Mouse (Mus musculus) forebrain, embryonic 16.5 days (tissue): ENCODE data around the gene Nfam1. TPM values are rescaled to one million over a fixed set of nuclear protein-coding genes. Genes with fewer than 3 reads are reported as not detected.

ENCODE experiments used
- ATAC-seq: fragments of 200-750 bp; cut with Nextera tagmentation; 2 replicates; pipeline ENCODE4 v1.8.0; 2017; ENCODE audit warnings: mild to moderate bottlenecking, moderate library complexity
- H3K27ac ChIP-seq: fragments of 300-500 bp; sonication (generic); 2 replicates; pipeline ENCODE4 v1.5.1; 2014; ENCODE audit warnings: low read length, control low read depth
- H3K27me3 ChIP-seq: fragments of 300-500 bp; sonication (generic); replicated peaks from 2 replicates; pipeline ENCODE4 v1.6.1; 2014; ENCODE audit warnings: low read length; ENCODE audit not compliant: control insufficient read depth, insufficient read depth
- H3K36me3 ChIP-seq: fragments of 300-500 bp; sonication (generic); 2 replicates; pipeline ENCODE4 v1.6.1; 2014; ENCODE audit not compliant: control insufficient read depth, insufficient read depth
- H3K4me1 ChIP-seq: fragments of 300-500 bp; sonication (generic); replicated peaks from 2 replicates; pipeline ENCODE4 v1.6.1; 2014; ENCODE audit warnings: low read length; ENCODE audit not compliant: control insufficient read depth, insufficient read depth
- H3K4me2 ChIP-seq: fragments of 300-500 bp; sonication (generic); 2 replicates; pipeline ENCODE4 v1.6.1; 2014; ENCODE audit warnings: mild to moderate bottlenecking, low read length, control low read depth
- H3K4me3 ChIP-seq: fragments of 300-500 bp; sonication (generic); replicated peaks from 2 replicates; pipeline ENCODE4 v1.5.1; 2014; ENCODE audit warnings: mild to moderate bottlenecking, low read length, control low read depth
- H3K9ac ChIP-seq: fragments of 300-500 bp; sonication (generic); replicated peaks from 2 replicates; pipeline ENCODE4 v1.6.1; 2014; ENCODE audit warnings: low read depth, low read length, control low read depth
- H3K9me3 ChIP-seq: fragments of 300-500 bp; sonication (generic); 2 replicates; pipeline ENCODE4 v1.6.1; 2016; ENCODE audit warnings: low read length; ENCODE audit not compliant: control insufficient read depth
- WGBS: fragments of 180-500 bp; shearing (Covaris S2); extraction: QIAGEN DNeasy Blood & Tissue Kit; methylation state at CpG from one replicate; pipeline ENCODE4 v1.1.7; 2014; 5-methylcytosine and 5-hydroxymethylcytosine counted together
- polyA plus RNA-seq: library from polyadenylated mRNA; unstranded; fragments of >200 nt; fragmentation: Nextera tagmentation; extraction: Ambion mirVana; gene quantifications from 2 replicates; pipeline ENCODE4 v1.2.1, GENCODE M21; 2015

Nfam1 gene
- polyA plus RNA-seq, 1 experiment from 2014 or later, result 1.5 TPM

DNA sequence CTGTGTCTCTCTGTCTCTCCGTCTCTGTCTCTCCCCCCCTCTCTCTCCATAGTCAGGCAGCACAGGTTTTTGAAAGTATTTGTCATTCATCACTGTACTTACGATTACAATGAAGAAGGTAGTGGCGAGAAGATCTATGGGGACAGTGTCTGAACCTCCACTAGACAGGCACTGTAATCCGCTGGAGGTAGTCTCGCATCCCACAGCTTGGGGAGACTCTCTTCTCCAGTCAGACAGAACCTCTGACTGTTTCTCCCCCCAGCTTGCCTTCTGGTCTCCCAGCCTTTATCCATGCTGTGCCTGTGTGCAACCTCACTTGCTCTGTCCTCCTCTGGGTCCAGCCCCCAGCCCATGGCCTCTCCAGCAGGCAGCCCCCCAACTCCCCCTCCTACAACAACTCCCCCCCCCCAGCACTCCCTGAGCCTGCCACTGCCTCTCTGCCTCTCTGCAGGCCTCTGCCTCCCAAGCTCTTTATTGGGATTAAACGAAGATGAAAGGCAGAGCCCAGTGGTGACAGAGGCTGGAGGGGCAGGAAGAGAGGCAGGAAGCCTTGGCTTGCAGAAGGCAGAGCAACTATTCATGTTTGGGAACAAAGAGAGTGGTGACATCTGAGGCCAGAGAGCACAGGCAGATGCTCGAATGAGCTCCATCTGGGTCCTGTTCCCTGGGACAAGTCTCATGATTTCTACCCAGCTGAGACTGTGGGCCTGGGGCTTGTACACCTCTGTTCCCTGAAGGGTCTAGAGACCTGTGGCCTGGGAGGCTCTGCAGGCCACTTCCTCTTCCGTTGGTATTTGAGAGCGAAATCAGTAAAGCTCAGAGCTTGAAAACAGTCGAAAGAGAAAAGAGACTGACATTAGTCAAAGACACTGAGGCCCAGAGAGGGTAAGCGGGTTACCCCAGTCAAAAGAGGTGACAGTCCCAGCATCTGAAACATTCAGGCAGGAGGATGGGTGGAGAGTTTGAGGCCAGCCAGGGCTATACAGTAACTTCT, 3.1 kb downstream of the Nfam1 start:
- Histone ChIP-seq H3K4me1 (peaks cover 41% of the 10 kb centered on the region), H3K27ac (no peak overlapping the region), H3K4me3 (no peak overlapping the region), H3K27me3 (0 out of 2 replicates have a peak, but pooled peaks cover 4% of the 10 kb centered on the region), H3K9me3 (no peaks in the 10 kb centered on the region), H3K9ac (no peak overlapping the region), H3K36me3 (no peaks in the 10 kb centered on the region), H3K4me2 (no peak overlapping the region)
- 36% methylated on average over 11 of the region's 11 CpGs for WGBS
- ATAC-seq, result no peak

DNA sequence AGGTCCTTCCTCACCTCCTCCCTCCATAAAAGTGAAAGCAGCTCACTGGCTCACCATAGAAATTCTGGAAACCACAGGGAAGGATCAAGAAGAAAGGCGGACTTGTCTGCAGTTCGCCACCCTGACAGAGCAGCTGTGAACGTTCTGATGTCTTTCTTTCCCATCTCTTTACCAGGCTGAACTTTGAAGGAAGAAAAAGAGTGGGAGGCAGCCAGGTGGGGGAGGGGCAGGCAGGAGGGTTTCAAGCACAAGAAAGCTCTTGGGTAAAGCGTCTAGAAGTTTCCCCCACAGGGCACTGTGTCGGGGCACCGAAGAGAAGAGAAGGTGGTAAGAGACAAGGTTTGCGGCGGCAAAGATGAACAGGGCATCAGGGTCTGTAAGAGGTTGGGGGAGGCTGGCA, 7.0 kb downstream of the Nfam1 start:
- Histone ChIP-seq H3K4me2 (no peak overlapping the region), H3K9ac (no peak overlapping the region), H3K36me3 (no peaks in the 10 kb centered on the region), H3K27ac (no peak overlapping the region), H3K4me3 (no peak overlapping the region), H3K9me3 (no peaks in the 10 kb centered on the region), H3K4me1 (peaks cover 23% of the 10 kb centered on the region), H3K27me3 (0 out of 2 replicates have a peak, but pooled peaks cover 4% of the 10 kb centered on the region)
- no peak for ATAC-seq
- WGBS, result 48% methylated on average over 8 of the region's 8 CpGs

DNA sequence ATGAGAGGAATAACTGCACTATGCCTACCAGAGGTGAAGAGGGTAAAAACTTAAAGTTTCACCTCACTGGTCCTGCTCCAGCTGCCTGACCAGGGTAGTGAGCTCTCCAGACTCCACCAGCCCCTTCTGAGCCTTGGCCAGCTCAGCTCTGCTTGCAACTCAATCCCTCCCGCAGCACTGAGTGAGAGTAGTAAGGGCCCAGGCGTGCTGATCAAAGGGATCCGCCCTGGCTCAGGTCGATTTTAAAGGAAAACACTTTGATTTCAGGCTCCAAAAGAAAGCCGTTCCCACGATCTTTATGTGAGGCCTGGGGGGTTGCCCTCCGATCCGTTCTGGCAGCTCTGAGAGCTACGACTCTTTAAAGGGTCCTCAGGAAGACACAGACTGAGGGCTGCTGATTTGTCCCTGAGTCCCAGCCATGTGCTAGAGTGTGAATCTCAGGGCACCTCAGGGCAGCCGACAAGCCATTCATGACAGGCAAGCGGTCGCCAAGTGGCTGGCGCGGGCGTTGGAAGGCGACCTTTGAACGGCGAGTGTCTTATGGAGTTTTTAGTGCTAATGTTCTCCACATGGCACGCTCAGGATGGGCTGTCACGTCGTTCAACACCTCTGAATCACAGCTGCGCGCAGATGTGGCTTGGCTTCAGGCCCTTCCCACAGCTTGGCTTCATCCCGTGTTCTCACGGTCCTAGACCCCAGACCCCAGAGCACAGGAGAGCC, 7.9 kb downstream of the Nfam1 start:
- Histone ChIP-seq H3K9me3 (no peaks in the 10 kb centered on the region), H3K4me1 (peaks cover 21% of the 10 kb centered on the region), H3K36me3 (no peaks in the 10 kb centered on the region), H3K4me3 (no peak overlapping the region), H3K27ac (no peak overlapping the region), H3K27me3 (0 out of 2 replicates have a peak, but pooled peaks cover 4% of the 10 kb centered on the region), H3K9ac (peak overlapping the region; percentile 10; the same call in 1 of the 2 replicates), H3K4me2 (no peak overlapping the region)
- WGBS, result 30% methylated on average over 25 of the region's 25 CpGs
- no peak for ATAC-seq

DNA sequence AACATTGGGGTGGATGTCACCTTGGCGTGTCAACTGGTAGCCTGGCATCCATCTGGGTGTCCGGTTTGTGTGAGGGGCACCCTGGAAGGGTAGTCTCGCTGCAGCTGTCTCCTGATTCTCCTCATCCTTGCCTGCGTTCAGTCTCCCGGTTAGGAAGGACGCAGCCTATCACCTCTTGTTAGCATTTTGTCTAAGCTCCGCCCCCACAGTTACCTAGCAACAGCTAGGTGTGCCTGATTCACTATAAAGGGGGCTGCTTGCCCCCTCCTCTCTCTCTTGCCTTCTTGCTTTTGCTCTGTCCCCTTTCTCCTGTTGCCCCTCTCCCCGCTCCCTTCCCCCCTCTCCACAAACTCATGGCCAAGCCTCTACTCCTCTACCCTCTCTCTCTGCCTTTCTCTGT, 10.2 kb downstream of the Nfam1 start:
- Histone ChIP-seq H3K4me1 (peaks cover 20% of the 10 kb centered on the region), H3K4me3 (no peak overlapping the region), H3K27ac (no peak overlapping the region), H3K9me3 (no peaks in the 10 kb centered on the region), H3K36me3 (no peaks in the 10 kb centered on the region), H3K27me3 (0 out of 2 replicates have a peak, but pooled peaks cover 4% of the 10 kb centered on the region), H3K4me2 (peak overlapping the region; percentile 19; the same call in 1 of the 2 replicates), H3K9ac (no peak overlapping the region)
- peak; percentile 61; the same call in 1 of the 2 replicates for ATAC-seq
- WGBS, result 21% methylated on average over 8 of the region's 8 CpGs

DNA sequence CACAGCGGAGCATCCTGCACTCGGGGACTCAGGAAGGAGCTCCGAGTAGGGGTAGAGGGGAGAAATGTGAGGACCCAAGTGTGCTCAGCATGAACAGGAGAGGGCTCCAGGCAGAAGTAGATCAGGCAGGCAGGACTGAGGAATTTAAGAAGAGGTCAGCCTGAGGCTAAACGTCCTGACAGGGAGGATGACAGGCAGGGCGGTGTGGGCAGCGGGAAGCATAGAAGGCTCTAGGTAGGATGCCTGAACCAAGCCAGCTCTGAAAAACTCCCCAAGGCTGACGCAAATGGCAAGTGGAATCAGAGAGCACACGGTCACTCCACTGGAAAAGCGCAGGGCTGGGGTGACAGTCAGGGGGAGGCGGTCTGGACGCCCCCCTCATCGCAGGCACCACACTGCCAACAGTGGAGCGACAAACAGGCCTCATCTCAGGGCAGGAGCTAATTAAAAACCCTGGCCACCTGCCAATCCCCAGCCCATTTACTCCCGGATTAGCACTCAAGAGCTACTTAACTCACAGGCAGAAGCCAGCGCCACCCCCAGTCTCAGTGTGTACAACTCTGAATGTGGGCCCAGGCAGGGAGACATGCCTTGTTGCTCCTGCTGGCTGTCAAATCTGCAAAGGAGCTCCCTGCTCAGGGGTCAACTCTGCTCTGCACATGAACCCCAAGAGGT, 22.0 kb downstream of the Nfam1 start:
- peaks cover 20% of the 10 kb centered on the region for H3K4me1 ChIP-seq
- WGBS, result 5% methylated on average over 15 of the region's 15 CpGs
- no peaks in the 10 kb centered on the region for H3K9me3 ChIP-seq
- peak overlapping the region; percentile 30 for H3K9ac ChIP-seq
- H3K27me3 ChIP-seq, result peaks cover 2% of the 10 kb centered on the region; the same call in 1 of the 2 replicates
- peak; percentile 88 for ATAC-seq
- H3K4me3 ChIP-seq, result no peak overlapping the region
- peak overlapping the region; percentile 21 for H3K4me2 ChIP-seq
- H3K27ac ChIP-seq, result peak overlapping the region; percentile 33; the same call in 1 of the 2 replicates
- no peaks in the 10 kb centered on the region for H3K36me3 ChIP-seq

DNA sequence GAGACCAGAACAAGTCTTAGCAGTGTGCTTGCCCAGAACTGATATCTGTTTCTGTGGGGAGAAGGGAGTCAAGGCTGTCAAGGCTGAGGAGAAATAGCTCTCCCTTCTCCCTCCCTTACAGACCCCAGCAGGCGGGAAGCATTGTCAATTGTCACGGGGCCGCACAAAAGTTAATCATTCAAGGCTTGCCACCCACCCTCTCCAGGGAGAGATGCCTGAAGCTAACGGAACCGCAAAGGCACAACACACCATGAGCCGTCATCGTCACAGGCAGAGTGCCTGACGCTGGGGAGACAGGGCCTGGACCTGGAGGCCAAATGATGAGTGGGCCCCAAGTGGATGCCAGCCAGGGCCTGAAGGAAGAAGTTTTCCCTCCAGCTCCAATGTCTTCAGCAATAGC, 22.7 kb downstream of the Nfam1 start:
- Histone ChIP-seq H3K4me2 (peak overlapping the region; percentile 21), H3K9ac (peak overlapping the region; percentile 30), H3K4me3 (no peak overlapping the region), H3K27ac (no peak overlapping the region), H3K9me3 (no peaks in the 10 kb centered on the region), H3K4me1 (peaks cover 20% of the 10 kb centered on the region), H3K27me3 (peaks cover 2% of the 10 kb centered on the region; the same call in 1 of the 2 replicates), H3K36me3 (no peaks in the 10 kb centered on the region)
- no peak; the same call in 1 of the 2 replicates for ATAC-seq
- 3% methylated on average over 8 of the region's 8 CpGs for WGBS

DNA sequence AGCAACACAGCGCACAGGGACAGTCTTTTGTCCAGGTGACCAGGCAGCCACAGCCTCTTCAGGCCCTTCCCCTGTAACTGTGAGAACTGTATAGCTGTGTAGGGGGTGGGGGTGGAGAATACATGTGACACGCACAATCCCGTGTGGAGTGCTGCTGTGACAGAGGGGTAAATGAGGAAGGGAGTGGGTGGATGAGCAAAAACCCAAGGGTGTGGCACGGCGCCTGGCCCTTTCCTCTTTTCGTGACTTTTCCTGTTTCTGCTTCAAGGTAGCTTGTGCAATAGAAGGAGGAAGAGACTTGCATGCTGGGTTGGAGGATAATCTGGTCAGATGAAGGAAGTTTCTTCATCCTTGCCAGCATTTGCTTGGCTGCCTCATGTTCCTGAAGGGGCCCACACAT, 23.6 kb downstream of the Nfam1 start:
- ATAC-seq, result no peak
- 86% methylated on average over 6 of the region's 6 CpGs for WGBS
- Histone ChIP-seq H3K4me1 (peaks cover 20% of the 10 kb centered on the region), H3K4me2 (no peak overlapping the region), H3K27ac (no peak overlapping the region), H3K36me3 (no peaks in the 10 kb centered on the region), H3K27me3 (no peaks in the 10 kb centered on the region; the same call in 1 of the 2 replicates), H3K9ac (no peak overlapping the region), H3K9me3 (no peaks in the 10 kb centered on the region), H3K4me3 (no peak overlapping the region)

DNA sequence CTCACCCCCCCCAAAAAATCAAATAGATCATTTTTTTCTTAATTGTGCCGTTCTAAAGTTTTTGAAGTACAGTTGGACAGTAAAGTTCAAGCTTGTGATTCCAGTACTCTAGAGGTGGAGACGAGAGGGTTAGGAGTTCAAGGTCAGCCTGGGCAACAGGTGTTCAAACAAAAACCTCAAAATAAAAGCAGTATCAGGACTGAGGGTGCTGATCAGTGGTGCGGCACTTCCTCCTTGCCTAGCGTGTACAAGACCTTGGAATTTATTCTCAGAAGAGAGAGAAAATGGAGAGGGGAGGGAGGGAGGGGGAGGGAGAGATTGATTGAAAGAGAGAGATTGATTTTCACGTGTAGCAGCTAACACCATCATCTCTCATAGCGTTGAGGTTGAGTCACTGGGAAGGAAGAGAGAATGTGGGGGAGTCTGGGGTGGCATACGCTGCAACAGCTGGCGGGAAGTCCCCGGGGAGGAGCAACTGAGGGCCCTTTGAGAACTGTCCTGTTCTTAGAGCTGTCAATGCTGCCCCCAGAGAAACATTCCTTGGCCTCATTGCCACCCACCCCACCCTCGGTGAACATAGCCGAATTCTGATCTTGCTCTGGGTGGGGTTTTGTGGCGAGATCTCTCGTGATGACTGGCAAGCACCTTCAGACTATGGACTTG, 24.2 kb downstream of the Nfam1 start:
- no peaks in the 10 kb centered on the region for H3K27me3 ChIP-seq
- H3K36me3 ChIP-seq, result no peaks in the 10 kb centered on the region
- no peak overlapping the region for H3K9ac ChIP-seq
- no peak overlapping the region for H3K27ac ChIP-seq
- H3K4me2 ChIP-seq, result no peak overlapping the region
- no peak for ATAC-seq
- no peaks in the 10 kb centered on the region for H3K9me3 ChIP-seq
- peaks cover 20% of the 10 kb centered on the region for H3K4me1 ChIP-seq
- H3K4me3 ChIP-seq, result no peak overlapping the region
- 74% methylated on average over 13 of the region's 13 CpGs for WGBS
